Mouse (Mus musculus): ENCODE measurements around the gene Usp31.

DNA sequence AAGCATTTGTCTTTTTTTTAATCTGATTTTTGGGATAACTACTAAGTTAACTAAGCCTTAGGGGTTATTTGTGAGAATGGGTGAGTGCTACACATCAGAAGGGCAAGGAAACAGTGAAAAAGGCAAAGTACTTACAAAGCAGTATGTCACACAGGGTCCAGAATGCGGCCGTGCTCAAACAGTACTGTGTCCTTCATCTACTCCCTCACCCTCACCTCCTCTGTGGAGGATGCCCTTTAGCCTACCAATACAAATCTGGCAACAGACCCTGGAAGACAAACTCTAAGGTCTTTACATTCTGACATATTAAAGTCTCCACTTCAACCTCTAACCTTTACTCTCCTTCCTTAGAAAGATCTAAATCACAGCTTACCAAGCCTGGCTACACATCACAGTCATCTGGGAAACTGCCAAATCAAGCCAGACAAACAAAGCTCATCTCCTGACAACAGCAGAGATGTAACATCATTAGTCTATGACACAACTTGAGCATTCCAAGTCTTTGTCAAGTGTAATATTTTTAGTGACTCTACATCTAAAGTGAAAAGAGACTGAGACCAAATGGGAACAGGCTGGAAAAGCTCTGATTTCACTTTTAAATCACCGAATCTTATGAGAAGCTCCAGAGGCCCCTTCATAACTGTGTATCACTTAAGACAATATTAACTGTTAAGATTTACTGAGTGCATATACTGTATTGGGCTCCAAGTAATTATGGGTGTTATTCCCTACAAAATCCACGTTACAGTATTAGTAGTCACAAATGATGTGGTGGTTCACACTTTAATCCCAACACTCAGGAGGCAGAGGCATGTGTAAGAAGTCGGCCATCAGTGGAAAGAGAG, 21.7 kb downstream of the Usp31 start:
- TF ChIP-seq POLR2A (IDR thresholded peaks at IDR 0.05; ENCODE audit: borderline replicate concordance, extremely low read depth, low read depth, low read length) (no peak), CTCF (IDR thresholded peaks at IDR 0.05; ENCODE audit: insufficient read depth, low read length) (no peak)
